Comparison of ENCODE assay signal across 9 mouse cellular contexts in genomic region chr11:74409447-74409754, GRCm38 (mm10). TPM values are rescaled to one million over a fixed set of nuclear protein-coding genes. Genes with fewer than 3 reads are reported as not detected.
DNase-seq lines count a peak whose midpoint lies in the region; ATAC-seq and TF ChIP-seq lines count a peak whose summit lies in the region.
"Had no signal": no experiment of that assay in that cellular context is flagged by ENCODE, and none has a peak within 500 bp of the region (broad histone marks: within the 10 kb centered on the region; RNA-seq: fewer than 3 reads in every experiment).

No protein-coding gene starts in this region.

- no peak for TF ChIP-seq CTCF in layer of hippocampus, adult 2 months (conservative IDR thresholded peaks at IDR 0.05)
- no peak for TF ChIP-seq CTCF in cerebellum, adult 2 months (IDR thresholded peaks at IDR 0.05; ENCODE audit: borderline replicate concordance, insufficient read depth, low read depth, low read length)

- no peak for TF ChIP-seq POLR2A in myocyte (IDR thresholded peaks at IDR 0.05; ENCODE audit: insufficient read length, low read depth)
- TF ChIP-seq POLR2A in cerebellum, adult 2 months (IDR thresholded peaks at IDR 0.05; ENCODE audit: borderline replicate concordance, insufficient read depth, low read length): no peak

- peaks cover 18% of the 10 kb centered on the region for H3K4me1 ChIP-seq in embryonic facial prominence, embryonic 14.5 days (ENCODE audit: control insufficient read depth, insufficient read depth, low read length)
- peaks cover 16% of the 10 kb centered on the region for H3K4me1 ChIP-seq in hindbrain, embryonic 12.5 days
- H3K4me1 ChIP-seq in cerebellum, adult 2 months (ENCODE audit: control insufficient read depth, insufficient read depth, low read length): peaks cover 8% of the 10 kb centered on the region

- H3K4me3 ChIP-seq in layer of hippocampus, adult 2 months: no peak overlapping the region
- H3K4me3 ChIP-seq in embryonic facial prominence, embryonic 14.5 days (ENCODE audit: low read depth, low read length): no peak overlapping the region
- H3K4me3 ChIP-seq in hindbrain, embryonic 12.5 days: no peak overlapping the region
- no peak overlapping the region for H3K4me3 ChIP-seq in myocyte
- H3K4me3 ChIP-seq in cerebellum, adult 2 months (replicated peaks; ENCODE audit: insufficient read depth, low read depth, low read length): no peak overlapping the region
- H3K4me3 ChIP-seq: liver, embryonic 13.5 days had no signal

- H3K27ac ChIP-seq in layer of hippocampus, adult 2 months: peak overlapping the region; percentile 51
- H3K27ac ChIP-seq in embryonic facial prominence, embryonic 14.5 days (replicated peaks; ENCODE audit: low read depth, low read length): no peak overlapping the region; the same call in 1 of the 2 replicates
- peak overlapping the region; percentile 62 for H3K27ac ChIP-seq in hindbrain, embryonic 12.5 days
- no peak overlapping the region for H3K27ac ChIP-seq in cerebellum, adult 2 months (ENCODE audit: insufficient read depth, low read length)
- H3K27ac ChIP-seq: liver, embryonic 13.5 days had no signal

- ATAC-seq in embryonic facial prominence, embryonic 14.5 days (ENCODE audit: low read depth): peak; percentile 13; the same call in 1 of the 2 replicates
- peak; percentile 36; the same call in 1 of the 2 replicates for ATAC-seq in hindbrain, embryonic 12.5 days (ENCODE audit: low FRiP score)

- no peaks in the 10 kb centered on the region for H3K27me3 ChIP-seq in embryonic facial prominence, embryonic 14.5 days (replicated peaks; ENCODE audit: control insufficient read depth, insufficient read depth, low read length)
- H3K27me3 ChIP-seq in hindbrain, embryonic 12.5 days: no peaks in the 10 kb centered on the region
- no peaks in the 10 kb centered on the region for H3K27me3 ChIP-seq in myocyte (ENCODE audit: control insufficient read depth, insufficient read depth, insufficient read length)
- H3K27me3 ChIP-seq in cerebellum, adult 2 months (ENCODE audit: control insufficient read depth, insufficient read depth, low read length): no peaks in the 10 kb centered on the region
- H3K27me3 ChIP-seq: liver, embryonic 13.5 days had no signal

- H3K9me3 ChIP-seq in embryonic facial prominence, embryonic 14.5 days (ENCODE audit: control insufficient read depth, low read length): no peaks in the 10 kb centered on the region
- no peaks in the 10 kb centered on the region for H3K9me3 ChIP-seq in hindbrain, embryonic 12.5 days (replicated peaks)
- H3K9me3 ChIP-seq: liver, embryonic 13.5 days had no signal

- H3ac ChIP-seq in myocyte (ENCODE audit: control insufficient read depth, insufficient read length): no peak overlapping the region

- no peaks in the 10 kb centered on the region for H3K36me3 ChIP-seq in embryonic facial prominence, embryonic 14.5 days (ENCODE audit: control insufficient read depth, insufficient read depth, low read length)
- no peaks in the 10 kb centered on the region for H3K36me3 ChIP-seq in hindbrain, embryonic 12.5 days
- no peaks in the 10 kb centered on the region for H3K36me3 ChIP-seq in myocyte (ENCODE audit: control insufficient read depth, insufficient read depth)
- H3K36me3 ChIP-seq: liver, embryonic 13.5 days had no signal

- whole genome bisulfite sequencing in embryonic facial prominence, embryonic 14.5 days: 42% methylated on average over 5 of the region's 5 CpGs
- 58% methylated on average over 5 of the region's 5 CpGs for WGBS in hindbrain, embryonic 12.5 days
- WGBS in cerebellum, adult 2 months: 62% methylated on average over 5 of the region's 5 CpGs

- H3K79me2 ChIP-seq in myocyte (ENCODE audit: control insufficient read depth, insufficient read depth): no peaks in the 10 kb centered on the region

- DNase-seq in layer of hippocampus, adult 2 months (ENCODE audit: low spot score in 2 of 2): no peak
- DNase-seq in layer of hippocampus, adult 9-11 months: no peak
- peak; percentile 35 for DNase-seq in embryonic facial prominence, embryonic 14.5 days (ENCODE audit: low spot score)
- no peak for DNase-seq in adrenal gland, postnatal 36 days
- DNase-seq in cerebellum, adult 2 months: no peak
- DNase-seq: liver, embryonic 13.5 days had no signal

- peak overlapping the region; percentile 9 for H3K9ac ChIP-seq in embryonic facial prominence, embryonic 14.5 days (ENCODE audit: low read depth, low read length)
- H3K9ac ChIP-seq in hindbrain, embryonic 12.5 days: no peak overlapping the region
- H3K9ac ChIP-seq: liver, embryonic 13.5 days had no signal

- no peak overlapping the region for H3K4me2 ChIP-seq in embryonic facial prominence, embryonic 14.5 days (ENCODE audit: low read depth, low read length)
- H3K4me2 ChIP-seq in hindbrain, embryonic 12.5 days (replicated peaks): no peak overlapping the region
- H3K4me2 ChIP-seq in myocyte (ENCODE audit: low read depth): no peak overlapping the region
- H3K4me2 ChIP-seq: liver, embryonic 13.5 days had no signal

TF ChIP-seq in myocyte, 11 proteins besides CTCF, POLR2A, EP300 and RAD21:
- TF ChIP-seq POLR2AphosphoS2 (IDR thresholded peaks at IDR 0.05; ENCODE audit: insufficient read length, low read depth) (no peak), MAX (IDR thresholded peaks at IDR 0.05; ENCODE audit: low read depth) (no peak), MYOG (IDR thresholded peaks at IDR 0.05; ENCODE audit: control insufficient read depth in 1 of 3, insufficient read depth in 1 of 3, insufficient read length in 2 of 3, low read depth in 2 of 3) (peak in 2 of 3 experiments; percentile 15 to 49), E2F4 (IDR thresholded peaks at IDR 0.05; ENCODE audit: insufficient read depth) (no peak), TCF12 (IDR thresholded peaks at IDR 0.05; ENCODE audit: insufficient read depth, poor library complexity, severe bottlenecking) (no peak), USF1 (IDR thresholded peaks at IDR 0.05; ENCODE audit: low read depth) (no peak), MYOD1 (IDR thresholded peaks at IDR 0.05; ENCODE audit: control insufficient read depth in 1 of 3, insufficient read length in 2 of 3, low read depth in 2 of 3) (peak in 1 of 3 experiments; percentile 27), REST (IDR thresholded peaks at IDR 0.05; ENCODE audit: insufficient read depth, insufficient read length) (no peak)

RNA-seq across cellular contexts. Expression of gene Olfr412, which starts 47.5 kb away (rescaled TPM):
- total RNA-seq in layer of hippocampus, adult 2 months (2021): not detected
- not detected in 2 replicates for polyA plus RNA-seq in embryonic facial prominence, embryonic 14.5 days (2014; fragmentation: Nextera tagmentation; extraction: Ambion mirVana)
- not detected in 2 replicates for polyA plus RNA-seq in hindbrain, embryonic 12.5 days (2016; fragmentation: Nextera tagmentation; extraction: Ambion mirVana)
- not detected for polyA plus RNA-seq in myocyte (2012; fragmentation: generic; extraction: Trizol)
- not detected for total RNA-seq in adrenal gland, postnatal 36 days (2021)
- polyA plus RNA-seq in cerebellum, adult 2 months (2012; rRNA removed): not detected in 2 replicates
- polyA plus RNA-seq: liver, embryonic 13.5 days; neural tube, embryonic 11.5 days had no signal

RNA-seq across cellular contexts. Expression of gene Olfr411, which starts 57.0 kb away (rescaled TPM):
- not detected for total RNA-seq in layer of hippocampus, adult 2 months (2021)
- polyA plus RNA-seq in embryonic facial prominence, embryonic 14.5 days (2014; fragmentation: Nextera tagmentation; extraction: Ambion mirVana): 0.20 TPM in 1 of 2 replicates, not detected in the other
- not detected in 2 replicates for polyA plus RNA-seq in hindbrain, embryonic 12.5 days (2016; fragmentation: Nextera tagmentation; extraction: Ambion mirVana)
- polyA plus RNA-seq in myocyte (2012; fragmentation: generic; extraction: Trizol): not detected
- not detected for total RNA-seq in adrenal gland, postnatal 36 days (2021)
- not detected in 2 replicates for polyA plus RNA-seq in cerebellum, adult 2 months (2012; rRNA removed)
- polyA plus RNA-seq: liver, embryonic 13.5 days; neural tube, embryonic 11.5 days had no signal

Comparison
In these comparisons a context has a peak if more than half of its experiments do, and no peak if none do; other contexts are left out.
1. H3K27ac ChIP-seq: peak in layer of hippocampus, adult 2 months (single experiment) and hindbrain, embryonic 12.5 days (single experiment); none in embryonic facial prominence, embryonic 14.5 days (single experiment) and cerebellum, adult 2 months (single experiment).